Mouse (Mus musculus): ENCODE results near the gene Psma6. TPM values are rescaled to one million over a fixed set of nuclear protein-coding genes. Genes with fewer than 3 reads are reported as not detected.
"Not testable (repeated sequence)": the region's sequence is repeated elsewhere in the genome, so short reads cannot be mapped to it uniquely, and the experiment has no call there.

The Psma6 gene
- total RNA-seq, 2 experiments from 2014 or later, result 144 to 145 TPM

DNA sequence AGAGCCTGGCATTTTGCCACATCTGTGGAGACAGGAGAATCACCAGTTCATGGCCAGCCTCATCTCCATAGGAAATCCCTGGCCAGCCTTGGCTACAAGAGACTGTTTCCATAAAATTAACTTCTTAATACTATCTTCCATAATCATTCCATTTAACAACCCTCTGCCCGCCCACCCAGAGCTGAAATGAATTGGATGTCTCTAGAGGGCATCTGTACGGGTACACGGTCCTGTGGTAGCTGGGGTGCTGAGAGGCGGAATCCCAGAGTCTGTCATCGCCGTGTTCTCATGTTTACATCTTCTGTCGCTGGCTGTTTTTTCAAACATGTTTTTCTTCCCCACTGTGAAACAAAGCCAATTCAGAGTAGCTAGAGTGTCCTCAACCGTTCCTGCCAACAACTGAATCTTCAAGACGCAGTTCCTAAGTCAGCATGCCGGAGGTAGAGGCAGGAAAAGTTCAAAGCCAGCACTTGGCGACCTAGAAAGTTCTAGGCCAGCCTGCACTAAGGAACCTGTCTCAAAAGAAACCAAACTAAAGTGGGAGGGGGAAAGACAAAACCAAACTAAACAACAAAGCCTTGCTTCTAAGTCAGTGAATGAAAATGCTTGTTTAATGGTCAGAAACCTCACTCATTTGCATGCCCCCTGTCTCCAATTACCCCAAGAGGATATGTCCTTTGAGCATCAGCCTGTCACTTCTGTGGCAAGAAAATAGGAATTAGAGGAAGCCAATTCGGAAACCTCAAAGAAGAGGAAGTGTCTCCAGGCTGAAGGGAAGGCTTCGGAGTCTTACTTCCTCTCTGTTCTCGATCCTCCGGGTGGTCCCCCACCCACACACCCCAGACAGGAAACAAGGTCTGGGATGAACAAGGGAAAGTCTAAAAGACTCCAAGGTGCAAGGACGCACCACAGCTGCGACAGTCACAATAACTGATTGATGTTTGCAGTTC is 5.4 kb downstream of the Psma6 start:
- DNase-seq (ENCODE audit: low spot score in 2 of 2), result no peak

GRCm38 (mm10) chr12:55392120-55392519 is 8.1 kb downstream of the Psma6 start:
- DNase-seq (ENCODE audit: low spot score in 2 of 2), result no peak

- no peak for DNase-seq (ENCODE audit: low spot score in 2 of 2)
Observed at GRCm38 (mm10) chr12:55392733-55393577, 8.9 kb downstream of the Psma6 start.

DNA sequence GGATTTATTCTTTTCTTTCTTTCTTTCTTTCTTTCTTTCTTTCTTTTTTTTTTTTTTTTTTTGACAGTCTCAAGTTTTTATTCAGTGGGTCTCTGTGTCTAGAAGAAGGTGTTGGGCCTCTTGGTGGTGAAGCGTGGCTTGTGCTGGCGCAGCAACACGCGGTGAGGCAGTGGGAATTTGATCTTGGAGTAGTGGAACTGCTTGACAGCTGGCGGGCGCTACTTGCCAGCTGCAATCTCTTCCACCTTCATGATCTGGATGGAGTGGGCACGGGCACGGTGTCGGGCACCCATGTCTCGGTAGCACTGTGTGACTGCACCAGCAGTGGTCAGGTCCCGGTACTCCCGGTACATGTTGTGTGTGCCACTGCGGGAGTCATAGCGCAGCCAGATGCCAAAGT is 11.6 kb downstream of the Psma6 start:
- DNase-seq (ENCODE audit: low spot score in 2 of 2), result not testable (repeated sequence)

DNA sequence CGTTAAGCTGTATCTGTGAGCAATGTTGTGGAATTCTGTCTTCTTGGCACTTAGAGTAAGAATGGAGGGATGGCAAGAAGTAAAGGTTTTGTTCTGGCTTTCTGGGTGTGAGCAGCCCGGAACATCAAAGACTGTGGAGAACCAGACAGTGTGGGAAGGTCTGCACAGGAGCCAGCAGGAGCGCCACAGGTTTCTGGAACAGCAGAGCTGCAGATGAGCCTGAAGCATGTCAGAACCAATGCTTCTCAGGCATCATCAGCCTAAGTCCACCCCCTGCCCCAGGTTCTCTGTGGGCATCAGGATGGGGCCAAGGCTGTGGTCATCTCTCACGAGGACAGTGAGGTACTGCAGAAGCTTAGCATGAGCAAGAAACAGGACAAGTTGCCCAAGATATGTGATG is 12.5 kb downstream of the Psma6 start:
- DNase-seq (ENCODE audit: low spot score in 2 of 2), result no peak

- no peak for DNase-seq (ENCODE audit: low spot score in 2 of 2)
Observed at GRCm38 (mm10) chr12:55397544-55398239, 13.7 kb downstream of the Psma6 start.

GRCm38 (mm10) chr12:55398240-55399127 is 14.5 kb downstream of the Psma6 start:
- peak; percentile 88 to 90 for DNase-seq (ENCODE audit: low spot score in 2 of 2)

- no peak for DNase-seq (ENCODE audit: low spot score in 2 of 2)
Observed at GRCm38 (mm10) chr12:55399128-55399677, 15.2 kb downstream of the Psma6 start.

DNA sequence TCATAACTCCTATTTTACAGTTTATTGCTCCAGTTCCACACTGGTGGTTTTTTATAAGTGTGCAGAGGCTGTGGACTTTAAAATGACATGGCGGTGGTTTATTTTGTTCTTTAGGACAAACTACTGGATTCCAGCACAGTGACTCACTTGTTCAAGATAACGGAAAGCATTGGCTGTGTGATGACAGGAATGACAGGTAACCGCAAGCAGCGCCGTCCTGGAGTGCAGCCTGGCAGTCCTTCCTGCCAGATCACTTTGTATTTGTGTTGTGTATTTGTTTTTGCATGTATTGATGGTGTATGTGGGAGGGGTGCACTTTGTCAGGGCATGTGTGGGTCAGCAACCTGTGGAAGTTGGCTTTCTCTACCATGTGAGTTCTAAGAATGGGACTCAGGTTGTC is 23.9 kb downstream of the Psma6 start:
- no peak for DNase-seq (ENCODE audit: low spot score in 2 of 2)

DNA sequence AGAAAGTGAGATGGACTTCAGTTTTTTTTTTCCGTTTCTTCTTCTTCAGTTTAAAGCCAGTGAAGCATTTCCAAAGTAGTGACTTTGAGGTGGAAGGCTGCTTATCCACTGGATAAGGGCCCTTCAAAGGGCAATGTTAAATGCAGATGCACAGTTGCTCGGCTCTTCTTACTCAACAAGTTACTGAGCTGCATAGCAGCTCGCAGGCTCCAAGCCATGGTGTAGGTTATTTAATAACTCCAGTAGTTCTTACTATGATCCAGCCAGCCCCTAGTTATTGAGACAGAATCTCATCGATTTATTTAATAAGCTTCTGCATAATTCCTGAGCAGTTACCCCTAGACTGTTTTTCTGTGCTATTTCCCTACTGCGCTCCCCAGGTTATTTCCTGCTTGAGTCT is 31.2 kb downstream of the Psma6 start:
- DNase-seq (ENCODE audit: low spot score in 2 of 2), result no peak

DNA sequence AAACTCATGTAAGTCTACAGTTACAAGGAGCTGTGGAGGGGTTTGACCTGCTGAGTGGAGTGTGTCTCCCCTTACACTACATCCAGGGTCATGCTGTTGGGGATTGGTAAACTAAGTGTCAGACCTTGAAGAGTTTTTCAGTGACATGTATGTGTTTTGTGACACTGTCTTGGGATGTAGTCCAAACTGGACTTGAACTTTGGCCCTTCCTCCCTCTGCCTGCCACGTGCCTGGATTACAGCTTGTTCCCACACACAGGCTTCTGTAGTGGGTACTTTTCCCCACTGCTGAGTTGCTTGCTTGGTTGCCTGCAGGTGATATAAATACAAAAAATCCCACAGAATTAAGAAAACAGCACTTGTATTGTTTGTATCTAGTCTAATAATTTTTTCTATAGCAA is 31.7 kb downstream of the Psma6 start:
- no peak for DNase-seq (ENCODE audit: low spot score in 2 of 2)

- no peak for DNase-seq (ENCODE audit: low spot score in 2 of 2)
Observed at GRCm38 (mm10) chr12:55420220-55420619, 36.2 kb downstream of the Psma6 start.

DNA sequence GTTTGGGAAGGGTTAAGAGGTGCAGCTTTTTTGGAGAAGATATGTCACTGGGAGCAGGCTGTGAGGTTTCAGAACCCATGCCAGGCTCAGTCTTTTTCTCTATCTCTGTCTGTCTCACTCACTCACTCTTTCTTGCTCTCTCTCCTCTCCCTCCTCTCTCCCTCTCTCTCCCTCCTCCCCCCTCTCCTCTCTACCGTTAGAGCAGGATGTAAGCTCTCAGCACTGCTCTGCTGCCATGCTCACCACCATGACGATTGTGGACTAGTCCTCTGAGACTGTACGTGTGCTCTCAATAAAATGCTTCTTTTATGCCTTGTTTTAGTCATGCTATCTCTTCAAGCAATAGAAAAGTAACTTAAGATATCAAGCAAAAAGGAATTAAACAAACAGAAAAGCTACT is 38.0 kb downstream of the Psma6 start:
- DNase-seq (ENCODE audit: low spot score in 2 of 2), result no peak

DNA sequence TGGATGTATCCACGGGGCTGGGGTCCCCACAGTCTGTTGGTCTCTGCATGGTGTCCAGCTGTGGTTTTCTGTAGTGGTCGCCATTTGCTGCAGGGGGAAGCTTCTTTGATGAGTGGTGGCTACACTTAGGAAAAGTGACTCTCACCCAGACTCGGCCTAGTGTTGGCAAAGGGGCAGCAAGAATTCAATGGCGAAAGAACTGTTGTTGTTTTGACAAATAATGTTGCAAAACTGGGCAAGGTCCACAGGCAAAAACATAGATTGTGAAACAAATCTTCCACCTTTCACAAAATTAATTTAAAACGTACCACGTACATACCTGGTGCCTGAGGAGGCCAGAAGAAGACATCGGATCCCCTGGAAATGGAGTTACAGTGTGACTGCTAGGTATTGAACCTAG is 42.3 kb downstream of the Psma6 start:
- no peak for DNase-seq (ENCODE audit: low spot score in 2 of 2)

DNA sequence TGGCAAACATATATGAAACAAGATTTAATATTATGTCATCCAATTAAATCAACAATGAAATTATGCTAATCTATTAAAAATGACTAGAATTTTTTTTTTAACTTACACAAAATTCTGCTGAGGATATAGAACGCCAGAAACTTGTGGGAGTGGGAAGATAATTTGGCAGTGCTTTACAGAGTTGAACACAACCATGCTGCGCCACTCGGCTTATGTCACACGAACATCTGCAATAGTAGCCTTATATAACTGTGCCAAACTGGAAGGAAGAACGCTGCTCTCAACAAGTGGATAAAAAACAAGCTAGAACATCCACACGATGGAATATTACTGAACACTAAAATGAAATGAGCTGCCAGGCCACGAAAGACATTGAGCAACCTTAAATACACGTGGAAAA is 45.2 kb downstream of the Psma6 start:
- peak in 1 of 2 experiments; percentile 35 for DNase-seq (ENCODE audit: low spot score in 2 of 2)

GRCm38 (mm10) chr12:55429956-55430355 is 45.9 kb downstream of the Psma6 start:
- DNase-seq (ENCODE audit: low spot score in 2 of 2), result no peak

- DNase-seq (ENCODE audit: low spot score in 2 of 2), result no peak
Observed at GRCm38 (mm10) chr12:55432284-55432919, 48.4 kb downstream of the Psma6 start.

- DNase-seq (ENCODE audit: low spot score in 2 of 2), result no peak
Observed at GRCm38 (mm10) chr12:55432920-55433284, 48.9 kb downstream of the Psma6 start.

DNA sequence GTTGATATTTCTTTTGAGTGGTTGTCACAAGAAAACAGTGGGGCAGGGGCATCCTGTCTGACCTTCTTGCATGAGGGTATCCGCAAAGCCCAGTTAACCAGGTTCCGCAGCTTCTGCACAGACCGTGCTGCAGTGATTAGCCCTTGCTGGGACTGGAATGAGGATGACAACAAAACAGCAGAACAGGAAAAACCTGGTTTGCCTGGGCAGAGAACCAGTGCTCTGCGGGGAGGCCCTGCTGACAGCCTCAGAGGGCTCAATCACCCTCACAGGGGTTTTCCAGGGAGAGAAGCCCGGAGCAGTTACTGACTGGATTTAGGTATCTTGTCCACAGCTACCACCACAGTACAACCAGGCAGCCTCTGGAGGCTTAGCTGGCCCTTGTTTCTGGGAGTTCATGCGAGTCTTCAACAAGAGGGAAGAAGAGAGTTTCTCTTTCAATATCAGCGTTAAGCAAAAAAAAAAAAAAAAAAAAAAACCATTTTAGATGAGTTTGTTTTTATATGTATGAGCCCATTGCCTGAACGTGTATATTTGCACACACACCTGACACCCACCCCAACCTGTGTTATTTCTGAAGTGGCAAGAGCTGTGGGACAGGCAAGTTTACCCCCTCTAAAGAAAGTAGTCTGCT is 49.9 kb downstream of the Psma6 start:
- DNase-seq (ENCODE audit: low spot score in 2 of 2), result no peak
